Mouse (Mus musculus) embryo, embryonic 10.5 days (tissue): ENCODE data around the gene Bscl2.
"Not testable (repeated sequence)": the region's sequence is repeated elsewhere in the genome, so short reads cannot be mapped to it uniquely, and the experiment has no call there.

Experiments used
- DNase-seq: peaks from one replicate; pipeline ENCODE4 v3.0.0-alpha.2; 2015; ENCODE audit warnings: low spot score

Bscl2 gene

GRCm38 (mm10) chr19:8830664-8831063, 6.6 kb upstream of the Bscl2 start:
- no peak for DNase-seq

GRCm38 (mm10) chr19:8831262-8831661, 6.0 kb upstream of the Bscl2 start:
- peak; percentile 4 for DNase-seq

GRCm38 (mm10) chr19:8832971-8833370, 4.3 kb upstream of the Bscl2 start:
- no peak for DNase-seq

GRCm38 (mm10) chr19:8836327-8836726, 940 bp upstream of the Bscl2 start:
- DNase-seq = not testable (repeated sequence)

- DNase-seq = no peak
Observed at GRCm38 (mm10) chr19:8838041-8838730, 919 bp downstream of the Bscl2 start.

GRCm38 (mm10) chr19:8839103-8839907, 2.0 kb downstream of the Bscl2 start, which contains the start of gene Gng3:
Gng3 (minus strand) TSS chr19:8839194.
- DNase-seq = peak; percentile 67

GRCm38 (mm10) chr19:8839908-8840791, 2.9 kb downstream of the Bscl2 start:
- peak; percentile 82 for DNase-seq

GRCm38 (mm10) chr19:8841012-8841411, 3.7 kb downstream of the Bscl2 start:
- no peak for DNase-seq

GRCm38 (mm10) chr19:8842961-8843360, 5.7 kb downstream of the Bscl2 start:
- no peak for DNase-seq

GRCm38 (mm10) chr19:8844371-8845129, 7.3 kb downstream of the Bscl2 start:
- DNase-seq = peak; percentile 90

- no peak for DNase-seq
Observed at GRCm38 (mm10) chr19:8848356-8848755, 11.1 kb downstream of the Bscl2 start.

- DNase-seq = peak; percentile 64
Observed at GRCm38 (mm10) chr19:8850402-8850901, 13.2 kb downstream of the Bscl2 start, which contains the start of gene Lrrn4cl. Lrrn4cl (plus strand) TSS chr19:8850768.

GRCm38 (mm10) chr19:8851639-8852038, 14.4 kb downstream of the Bscl2 start:
- no peak for DNase-seq

GRCm38 (mm10) chr19:8852236-8852928, 15.1 kb downstream of the Bscl2 start:
- no peak for DNase-seq

- no peak for DNase-seq
Observed at GRCm38 (mm10) chr19:8853117-8853516, 15.8 kb downstream of the Bscl2 start.

GRCm38 (mm10) chr19:8857689-8858088, 20.4 kb downstream of the Bscl2 start:
- peak; percentile 61 for DNase-seq

- DNase-seq = peak; percentile 53
Observed at GRCm38 (mm10) chr19:8859018-8859417, 21.8 kb downstream of the Bscl2 start.

GRCm38 (mm10) chr19:8864265-8864664, 27.0 kb downstream of the Bscl2 start:
- no peak for DNase-seq

- DNase-seq = not testable (repeated sequence)
Observed at GRCm38 (mm10) chr19:8870381-8870780, 33.1 kb downstream of the Bscl2 start.

- DNase-seq = no peak
Observed at GRCm38 (mm10) chr19:8870838-8871237, 33.6 kb downstream of the Bscl2 start.
